In genomic region chr4:133195014-133195413, GRCm38 (mm10) we compare ENCODE assay signal across 28 mouse cellular contexts. TPM values are rescaled to one million over a fixed set of nuclear protein-coding genes. Genes with fewer than 3 reads are reported as not detected.
"Had no signal": no experiment of that assay in that cellular context is flagged by ENCODE, and none has a peak within 500 bp of the region (broad histone marks: within the 10 kb centered on the region; RNA-seq: fewer than 3 reads in every experiment).

No protein-coding gene starts in this region.

- H3K4me2 ChIP-seq: embryonic facial prominence, embryonic 12.5 days; embryonic facial prominence, embryonic 13.5 days; embryonic facial prominence, embryonic 15.5 days; forebrain, embryonic 12.5 days; forebrain, embryonic 13.5 days; forebrain, embryonic 15.5 days had no signal

- H3K27me3 ChIP-seq: embryonic facial prominence, embryonic 12.5 days; embryonic facial prominence, embryonic 13.5 days; embryonic facial prominence, embryonic 15.5 days; forebrain, embryonic 12.5 days; forebrain, embryonic 13.5 days; forebrain, embryonic 15.5 days had no signal

- H3K4me3 ChIP-seq: embryonic facial prominence, embryonic 10.5 days; embryonic facial prominence, embryonic 12.5 days; embryonic facial prominence, embryonic 13.5 days; embryonic facial prominence, embryonic 15.5 days; erythroblast, embryonic 14.5 days; forebrain, embryonic 10.5 days; forebrain, embryonic 12.5 days; forebrain, embryonic 13.5 days; forebrain, embryonic 15.5 days; gastrocnemius, adult 2 months; heart, adult 2 months had no signal

- H3K27ac ChIP-seq: embryonic facial prominence, embryonic 10.5 days; embryonic facial prominence, embryonic 12.5 days; embryonic facial prominence, embryonic 13.5 days; embryonic facial prominence, embryonic 15.5 days; forebrain, embryonic 12.5 days; forebrain, embryonic 13.5 days; forebrain, embryonic 15.5 days; gastrocnemius, adult 2 months; heart, adult 2 months had no signal

- H3K9ac ChIP-seq: embryonic facial prominence, embryonic 12.5 days; embryonic facial prominence, embryonic 13.5 days; embryonic facial prominence, embryonic 15.5 days; forebrain, embryonic 12.5 days; forebrain, embryonic 15.5 days; forebrain, postnatal 0 days had no signal

- ATAC-seq: forebrain, embryonic 13.5 days; forebrain, embryonic 14.5 days; forebrain, embryonic 15.5 days; forebrain, embryonic 16.5 days; forebrain, postnatal 0 days had no signal

- H3K9me3 ChIP-seq: embryonic facial prominence, embryonic 10.5 days; embryonic facial prominence, embryonic 12.5 days; embryonic facial prominence, embryonic 13.5 days; embryonic facial prominence, embryonic 15.5 days; forebrain, embryonic 10.5 days; forebrain, embryonic 12.5 days; forebrain, embryonic 13.5 days; forebrain, embryonic 15.5 days had no signal

- DNase-seq: cerebellum, adult 8-10 months; cerebellum, adult 9-10 months; cerebellum, adult 9-11 months; cerebellum, postnatal 10 days; cerebellum, postnatal 14 days; cerebellum, postnatal 25 days; cerebellum, postnatal 36 days; embryo, embryonic 11 days; forebrain, postnatal 0 days; gastrocnemius, adult 2 months; gastrocnemius, postnatal 10 days; gastrocnemius, postnatal 14 days; gastrocnemius, postnatal 25 days; gastrocnemius, postnatal 36 days; heart, adult 18-20 months; heart, adult 2 months had no signal

RNA-seq across cellular contexts. Expression of gene Cd164l2, which starts 16.9 kb away (rescaled TPM):
- polyA plus RNA-seq: erythroblast, embryonic 14.5 days; forebrain, embryonic 11.5 days had no signal

RNA-seq across cellular contexts. Expression of gene Gpr3, which starts 17.3 kb away (rescaled TPM):
- polyA plus RNA-seq: embryonic facial prominence, embryonic 12.5 days; erythroblast, embryonic 14.5 days had no signal
